Mouse (Mus musculus): ENCODE measurements around the gene Plxna2.

GRCm38 (mm10) chr1:194622677-194623076 lies 4.7 kb downstream of the Plxna2 start:
- TF ChIP-seq POLR2AphosphoS2 (IDR thresholded peaks at IDR 0.05; ENCODE audit: low read length), result no peak
- TF ChIP-seq ZNF384 (IDR thresholded peaks at IDR 0.05; ENCODE audit: low read depth, low read length), result no peak
- TF ChIP-seq CTCF (IDR thresholded peaks at IDR 0.05 in 2 of 3, conservative IDR thresholded peaks at IDR 0.05 in 1 of 3; ENCODE audit: control insufficient read depth in 1 of 3, insufficient read depth in 1 of 3, low read depth in 2 of 3, low read length in 3 of 3, poor library complexity in 1 of 3, severe bottlenecking in 1 of 3), result no peak
- TF ChIP-seq MYC (IDR thresholded peaks at IDR 0.05; ENCODE audit: low read depth, low read length), result no peak

All from MEL (cell line).